Mouse (Mus musculus) frontal cortex, adult 2 months (tissue): Measurements from ENCODE around the gene Fam83d. TPM values are rescaled to one million over a fixed set of nuclear protein-coding genes. Genes with fewer than 3 reads are reported as not detected.
A peak's percentile ranks its signal among the peaks of the same experiment; 100 is the strongest.

Experiments used
- DNase-seq, 2 experiments: peaks; one replicate each; pipeline ENCODE4 v3.0.0; 2022; ENCODE audit warnings: low spot score in 1 of 2; ENCODE audit errors: extremely low spot score in 1 of 2
- polyA plus RNA-seq: library from polyadenylated mRNA; depleted of rRNA; stranded (reverse); fragments of >200 nt; gene quantifications from 2 replicates; pipeline ENCODE4 v1.2.3, GENCODE M21; 2012

Fam83d gene
- polyA plus RNA-seq, 1 experiment: 3.3 TPM

DNA sequence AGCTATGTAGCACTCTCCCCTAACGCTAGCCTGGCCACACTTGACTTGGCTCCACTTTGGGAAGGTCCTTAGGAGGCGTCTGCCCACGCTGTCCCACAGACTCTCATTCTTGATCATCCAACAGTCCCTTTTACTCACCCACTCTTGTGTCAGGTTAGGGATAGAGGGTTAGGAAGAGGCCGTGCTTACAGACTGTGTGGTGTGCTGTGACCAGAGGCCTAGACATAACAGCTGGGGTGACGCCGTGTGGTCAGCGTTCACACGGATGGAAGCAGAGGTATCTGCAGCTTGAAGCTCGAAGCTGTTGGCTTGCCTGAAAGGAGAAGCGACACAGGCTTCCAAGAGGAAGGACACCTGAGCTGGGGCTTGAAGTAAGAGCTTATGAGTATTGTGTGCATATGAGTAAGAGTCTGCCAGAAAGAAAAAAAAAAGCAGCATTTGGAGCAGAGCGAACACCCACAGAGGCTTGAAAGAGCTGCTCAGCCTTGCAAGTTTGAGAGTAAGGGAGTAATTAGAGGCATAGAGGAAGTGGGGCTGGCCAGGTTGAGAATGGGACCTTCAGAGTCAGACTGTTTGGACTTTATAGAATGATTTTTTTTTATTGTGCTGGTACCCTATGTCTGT is 24.3 kb upstream of the Fam83d start:
- DNase-seq: peak in 1 of 2 experiments; percentile 49

GRCm38 (mm10) chr2:158745049-158745482 is 22.8 kb upstream of the Fam83d start:
- DNase-seq: peak in 1 of 2 experiments; percentile 71

DNA sequence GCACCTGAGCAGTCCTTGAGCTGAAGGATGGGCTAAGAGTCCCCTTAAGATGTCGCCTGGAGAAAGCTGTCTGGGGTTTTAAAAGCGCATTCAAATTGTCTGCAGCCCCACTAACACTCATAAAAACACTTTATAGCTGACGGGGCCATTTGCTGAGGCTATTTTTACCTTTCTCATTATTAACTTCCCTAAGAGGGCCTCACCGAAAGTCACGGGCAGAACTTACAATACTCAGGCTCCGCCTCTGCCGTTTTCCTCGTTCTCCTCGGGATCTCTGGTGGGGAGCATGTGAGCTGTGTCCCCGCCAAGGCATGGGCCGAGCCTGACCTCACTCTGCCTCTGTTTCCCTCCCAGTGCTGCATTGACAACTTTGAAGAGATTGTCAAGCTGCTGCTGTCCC is 21.7 kb upstream of the Fam83d start:
- no peak for DNase-seq

GRCm38 (mm10) chr2:158749366-158749765 is 18.5 kb upstream of the Fam83d start:
- no peak for DNase-seq

- DNase-seq: no peak
Measured at GRCm38 (mm10) chr2:158760231-158760630, 7.7 kb upstream of the Fam83d start.

DNA sequence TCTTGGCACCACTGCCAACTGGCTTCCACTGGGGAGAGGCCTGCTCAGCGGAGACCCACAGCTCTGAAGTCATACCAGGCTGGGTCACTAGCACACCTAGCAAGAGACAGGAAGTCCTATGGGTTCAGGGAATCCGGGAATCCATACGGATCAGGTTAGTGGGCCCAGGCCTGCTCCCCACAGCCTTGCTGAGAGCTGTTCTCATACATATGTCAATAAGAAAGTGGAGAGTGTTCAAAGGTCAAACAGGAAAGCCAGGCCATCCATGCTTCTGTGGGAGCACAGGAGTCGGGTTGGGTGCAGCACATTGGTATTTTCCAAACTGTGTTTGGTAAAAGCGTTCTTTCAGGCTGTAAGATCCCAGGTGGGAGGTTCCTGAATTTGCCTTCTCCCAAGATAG is 5.6 kb upstream of the Fam83d start:
- no peak for DNase-seq

DNA sequence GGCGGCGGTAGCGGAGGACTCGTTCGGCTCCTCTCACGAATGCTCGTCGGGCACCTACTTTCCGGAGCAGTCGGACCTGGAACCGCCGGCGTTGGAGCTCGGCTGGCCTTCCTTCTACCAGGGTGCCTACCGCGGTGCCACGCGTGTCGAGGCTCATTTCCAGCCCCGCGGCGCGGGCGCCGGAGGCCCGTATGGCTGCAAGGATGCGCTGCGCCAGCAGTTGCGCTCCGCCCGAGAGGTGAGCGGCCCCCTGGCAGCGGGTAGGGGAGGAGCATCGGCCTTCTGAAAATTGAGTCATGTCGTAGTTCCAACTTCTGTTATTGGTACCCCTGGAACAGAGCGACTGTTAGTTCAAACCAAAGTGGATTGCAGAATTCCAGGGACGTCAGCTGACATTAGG is 457 bp downstream of the Fam83d start:
- no peak for DNase-seq

GRCm38 (mm10) chr2:158768771-158769170 is 878 bp downstream of the Fam83d start:
- DNase-seq: no peak

- no peak for DNase-seq
Measured at GRCm38 (mm10) chr2:158770126-158770757, 2.3 kb downstream of the Fam83d start.

GRCm38 (mm10) chr2:158771066-158771763 is 3.3 kb downstream of the Fam83d start:
- DNase-seq: no peak

DNA sequence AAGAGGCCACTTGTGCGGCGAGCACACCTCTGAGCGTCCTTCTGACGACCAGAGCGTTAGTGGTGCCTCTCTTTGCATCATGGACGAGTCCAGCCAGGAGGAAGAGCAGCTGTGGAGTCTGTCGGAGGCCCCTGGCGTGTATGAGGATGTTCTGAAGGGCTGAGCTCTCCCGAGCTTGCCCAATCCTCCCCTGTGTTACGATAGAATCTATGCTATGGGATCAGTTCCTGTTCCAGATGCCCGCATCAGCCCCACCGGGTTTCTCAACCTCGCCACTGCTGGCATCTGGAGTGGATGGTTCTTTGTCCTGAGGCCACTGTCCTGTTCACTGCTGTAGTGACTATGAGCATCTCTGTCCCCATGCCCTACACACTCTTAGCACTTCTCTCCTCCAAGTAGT is 4.9 kb downstream of the Fam83d start:
- DNase-seq: no peak

DNA sequence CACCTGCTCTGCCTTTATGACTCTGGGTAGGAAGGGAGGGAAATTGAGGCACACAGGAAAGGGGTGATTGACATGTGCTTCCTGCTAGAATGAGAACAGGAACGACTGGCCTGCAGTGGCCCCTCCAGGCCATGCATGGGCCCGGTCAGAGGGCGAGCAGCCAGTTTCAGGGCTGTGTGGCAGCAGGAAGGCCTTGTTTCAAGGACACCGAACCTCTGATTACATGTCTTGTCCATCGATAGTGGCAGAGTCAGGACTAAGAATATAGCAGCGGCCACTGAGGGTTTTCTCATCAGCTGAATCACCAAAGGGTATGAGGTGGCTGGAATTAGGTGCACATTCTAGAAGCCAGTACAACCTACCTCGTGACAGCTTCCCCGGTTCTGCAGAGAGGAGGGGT is 7.0 kb downstream of the Fam83d start:
- DNase-seq: no peak

DNA sequence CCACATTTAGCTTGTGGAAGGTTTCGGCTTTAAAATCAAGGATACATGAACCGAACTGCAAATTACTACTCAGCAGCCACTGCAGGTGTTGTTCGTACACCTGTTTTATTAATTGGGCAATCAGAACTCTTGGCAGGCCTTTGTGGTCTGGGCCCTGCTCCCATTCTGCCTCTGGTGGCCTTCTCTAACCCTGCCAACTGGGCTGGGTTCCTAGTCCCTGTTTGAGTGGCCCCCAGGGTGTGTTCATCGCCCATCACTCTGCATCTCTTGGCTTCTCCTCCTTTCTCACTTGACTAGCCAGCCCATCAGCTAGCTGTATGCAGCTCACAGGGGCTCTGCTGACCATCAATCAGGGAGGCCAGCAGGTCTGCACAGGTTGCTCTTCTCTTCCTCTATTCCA is 8.8 kb downstream of the Fam83d start:
- DNase-seq: no peak

GRCm38 (mm10) chr2:158777490-158777889 is 9.6 kb downstream of the Fam83d start:
- DNase-seq: no peak

GRCm38 (mm10) chr2:158778349-158778748 is 10.5 kb downstream of the Fam83d start:
- no peak for DNase-seq

DNA sequence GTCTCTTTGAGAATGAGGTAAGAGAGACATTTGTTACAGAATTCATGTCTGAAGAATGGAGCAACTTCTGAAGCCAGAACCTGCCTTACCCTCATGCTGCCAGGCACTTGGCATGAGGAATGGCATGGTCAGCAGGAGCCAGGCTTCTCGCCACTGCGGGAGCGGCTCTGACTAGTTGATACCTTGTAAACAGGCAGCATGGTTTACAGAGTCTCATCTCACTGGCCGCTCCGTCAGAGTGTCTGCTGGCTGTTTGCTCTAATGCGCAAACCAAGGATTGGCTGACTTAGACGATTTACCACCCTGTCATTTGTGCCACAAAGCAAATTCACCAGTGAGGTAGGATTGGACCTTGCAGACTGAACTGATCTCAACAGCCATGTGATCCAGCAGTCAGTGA is 13.2 kb downstream of the Fam83d start:
- no peak for DNase-seq

DNA sequence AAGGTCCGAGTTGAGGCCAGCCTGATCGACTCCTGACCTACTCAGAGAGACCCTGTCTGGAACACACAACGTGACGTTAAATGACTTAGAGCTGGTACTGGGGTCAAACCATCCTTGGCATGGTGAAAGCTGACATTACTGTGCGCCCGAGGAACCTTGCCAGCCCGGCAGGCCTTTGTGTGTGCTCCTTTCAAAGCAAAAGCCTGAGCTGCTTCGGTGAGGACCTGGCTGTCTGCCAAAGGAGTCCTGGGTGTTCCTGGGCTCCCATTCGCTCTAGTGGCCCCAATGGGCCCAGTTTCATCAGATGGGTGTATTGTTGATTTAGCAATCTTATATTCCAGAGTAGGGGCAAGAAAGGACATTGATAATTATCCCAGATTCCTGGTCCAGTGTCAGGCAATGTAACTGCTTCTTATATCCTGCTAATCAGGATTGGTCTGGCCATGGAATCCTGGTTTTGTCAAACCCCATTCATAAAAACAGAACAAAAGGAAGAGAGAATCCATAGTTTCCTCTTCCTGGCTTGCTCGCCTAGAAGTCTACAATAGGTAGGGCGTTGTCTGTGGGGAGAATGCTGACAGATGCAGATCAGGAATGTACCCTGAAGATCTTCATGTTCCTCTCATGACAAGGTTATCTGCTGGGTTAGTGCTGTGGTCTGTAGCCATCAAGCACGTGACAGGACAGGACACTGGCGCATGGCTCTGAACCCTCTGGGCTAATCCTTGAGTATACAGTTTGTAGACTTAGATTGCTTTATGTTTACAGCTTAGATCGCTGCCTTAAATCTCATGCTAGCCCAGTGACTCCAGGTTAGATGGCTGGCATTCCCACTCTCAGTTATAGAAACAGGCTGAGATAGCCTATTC is 19.3 kb downstream of the Fam83d start:
- DNase-seq: no peak

DNA sequence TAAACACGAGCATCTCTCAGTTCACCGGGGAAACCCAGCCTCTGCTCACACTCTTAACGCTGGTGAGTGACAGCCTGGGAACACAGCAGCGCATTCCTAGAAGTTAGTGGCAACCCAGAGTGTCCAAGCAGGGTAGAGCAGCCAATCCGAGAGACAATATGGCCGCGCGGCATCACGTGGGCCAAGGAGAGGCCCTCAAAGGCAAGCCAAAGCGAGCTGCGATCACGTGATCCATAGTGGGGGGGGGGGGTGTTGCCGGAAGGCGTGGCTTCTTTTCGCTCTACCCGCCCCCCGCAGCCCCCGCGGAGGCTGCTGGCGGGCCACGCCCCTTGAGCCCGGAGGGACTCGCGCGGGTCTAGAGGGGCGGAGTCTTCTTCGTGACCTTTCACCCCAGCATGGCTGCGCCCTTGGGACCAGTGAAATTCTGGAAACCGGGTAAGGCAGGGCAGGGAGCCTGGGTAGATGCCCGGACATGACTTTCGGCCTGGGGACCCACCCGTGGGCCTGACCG is 26.7 kb downstream of the Fam83d start, which contains the start of gene Dhx35:
Gene Dhx35 (plus strand): TSS at position 314 of the 511 bp plus-strand sequence.
- DNase-seq: peak; percentile 96

GRCm38 (mm10) chr2:158795043-158795442 is 27.1 kb downstream of the Fam83d start:
- no peak for DNase-seq

DNA sequence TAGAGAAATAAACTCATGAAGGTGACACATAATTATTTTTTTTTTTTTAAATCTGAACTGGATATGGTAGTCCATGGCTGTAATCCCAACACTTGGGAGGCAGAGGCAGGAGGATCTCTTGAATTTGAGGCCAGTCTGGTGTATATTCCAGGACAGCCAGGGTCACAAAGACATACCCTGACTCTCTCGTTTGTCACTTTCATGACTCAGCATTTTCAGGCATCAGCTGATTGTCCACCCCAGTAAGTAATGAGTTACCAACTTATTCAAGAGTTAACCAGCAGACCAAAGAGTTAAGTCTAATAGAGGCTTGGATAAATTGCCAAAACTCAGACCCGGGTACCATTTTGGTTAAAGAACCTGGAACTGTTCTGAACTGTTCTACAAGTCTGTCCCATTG is 28.0 kb downstream of the Fam83d start:
- no peak for DNase-seq

- no peak for DNase-seq
Measured at GRCm38 (mm10) chr2:158799328-158799727, 31.4 kb downstream of the Fam83d start.
